ENCODE assay signal across 23 mouse cellular contexts in genomic region chr5:73625505-73625904, GRCm38 (mm10). TPM values are rescaled to one million over a fixed set of nuclear protein-coding genes. Genes with fewer than 3 reads are reported as not detected.
"Had no signal": no experiment of that assay in that cellular context is flagged by ENCODE, and none has a peak within 500 bp of the region (broad histone marks: within the 10 kb centered on the region; RNA-seq: fewer than 3 reads in every experiment).

No protein-coding gene starts in this region.

- H3K9ac ChIP-seq: lung, embryonic 14.5 days; midbrain, embryonic 12.5 days; neural tube, embryonic 13.5 days; neural tube, embryonic 15.5 days had no signal

- H3K4me3 ChIP-seq: midbrain, embryonic 10.5 days; midbrain, embryonic 12.5 days; myocyte; neural tube, embryonic 13.5 days; neural tube, embryonic 15.5 days had no signal

- H3K9me3 ChIP-seq: midbrain, embryonic 10.5 days; midbrain, embryonic 12.5 days; neural tube, embryonic 13.5 days; neural tube, embryonic 15.5 days had no signal

- H3K36me3 ChIP-seq: midbrain, embryonic 10.5 days; midbrain, embryonic 12.5 days; neural tube, embryonic 13.5 days; neural tube, embryonic 15.5 days had no signal

- H3K4me2 ChIP-seq: lung, embryonic 14.5 days; midbrain, embryonic 12.5 days; neural tube, embryonic 13.5 days; neural tube, embryonic 15.5 days had no signal

- H3K4me1 ChIP-seq: midbrain, embryonic 12.5 days; neural tube, embryonic 13.5 days had no signal

- DNase-seq: lung, adult 18-20 months; lung, embryonic 14.5 days; lung, postnatal 10 days; lung, postnatal 4 days; midbrain, embryonic 14.5 days; retina, postnatal 1 day; right cerebral cortex, adult 18-20 months; right cerebral cortex, postnatal 25 days; right cerebral cortex, postnatal 4 days; spleen, adult 18-20 months; thymus, adult 18-20 months; thymus, postnatal 14 days; thymus, postnatal 36 days had no signal

- H3K27me3 ChIP-seq: midbrain, embryonic 12.5 days; neural tube, embryonic 13.5 days; neural tube, embryonic 15.5 days had no signal

- H3K27ac ChIP-seq: midbrain, embryonic 10.5 days; midbrain, embryonic 12.5 days; neural tube, embryonic 13.5 days; neural tube, embryonic 15.5 days had no signal

- ATAC-seq: midbrain, embryonic 16.5 days had no signal

RNA-seq across cellular contexts. Expression of gene Lrrc66, which starts 6.8 kb away (rescaled TPM):
- polyA plus RNA-seq: lung, embryonic 14.5 days; lung, embryonic 16.5 days; midbrain, embryonic 12.5 days; midbrain, embryonic 14.5 days; midbrain, embryonic 16.5 days; myocyte; neural tube, embryonic 11.5 days; neural tube, embryonic 13.5 days had no signal

RNA-seq across cellular contexts. Expression of gene Spata18, which starts 25.7 kb away (rescaled TPM):
- total RNA-seq: megakaryocyte, adult 5-6 weeks; megakaryocyte-erythroid progenitor cell, adult 5-6 weeks had no signal
- polyA plus RNA-seq: midbrain, embryonic 10.5 days; myocyte had no signal
